Mouse (Mus musculus) inflammation-experienced regulatory T-cells, adult 6 months (primary cell): Measurements from ENCODE around the gene 5730522E02Rik. TPM values are rescaled to one million over a fixed set of nuclear protein-coding genes. Genes with fewer than 3 reads are reported as not detected.

Source experiments
- ATAC-seq: one replicate; pipeline ENCODE4 v1.8.0; 2017
- polyA plus RNA-seq, 3 experiments: library from polyadenylated mRNA; unstranded; fragments of 100-300 nt; shearing (Covaris generic); gene quantifications; one replicate each; pipeline ENCODE4 v1.2.1; 2017

5730522E02Rik gene
- polyA plus RNA-seq, 3 experiments from 2014 or later = not detected

DNA sequence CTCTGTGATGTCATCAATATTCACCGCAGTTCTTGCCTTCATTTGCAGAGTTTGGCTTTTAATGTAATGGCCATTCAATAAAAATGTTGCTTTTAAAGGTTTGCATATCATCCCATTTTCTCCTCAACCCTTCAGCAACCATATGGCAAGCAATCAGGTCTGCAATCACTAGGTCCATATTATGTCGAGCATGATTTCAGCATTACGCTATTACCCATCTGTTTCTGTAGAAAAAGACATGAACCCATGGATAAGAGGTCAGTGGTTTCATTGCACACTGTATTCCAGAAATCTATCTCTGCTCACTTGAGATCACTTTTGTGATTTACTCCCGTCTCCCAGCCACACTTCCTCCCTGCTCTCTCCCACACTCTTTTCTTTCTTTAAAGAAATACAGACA is 213.1 kb downstream of the 5730522E02Rik start:
- no peak for ATAC-seq

DNA sequence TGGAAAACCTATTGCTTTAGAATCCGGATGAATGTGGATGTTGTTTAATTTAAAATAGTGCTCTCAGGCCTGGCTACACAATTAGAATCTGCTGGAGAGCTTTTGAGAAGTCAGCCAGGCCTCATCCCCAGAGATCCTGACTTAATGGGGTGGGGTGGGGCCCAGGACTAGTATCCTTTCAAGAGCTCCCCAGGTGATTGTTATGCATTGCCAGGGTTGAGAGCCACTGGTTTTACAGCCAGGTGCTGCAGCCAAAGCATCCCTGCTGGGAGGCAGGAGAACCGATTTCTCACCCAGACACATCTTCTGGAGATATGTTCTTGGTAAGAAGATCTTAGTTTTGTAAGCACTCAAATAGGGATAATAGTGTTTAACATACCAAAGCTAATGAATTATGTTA is 216.4 kb downstream of the 5730522E02Rik start:
- ATAC-seq = no peak

DNA sequence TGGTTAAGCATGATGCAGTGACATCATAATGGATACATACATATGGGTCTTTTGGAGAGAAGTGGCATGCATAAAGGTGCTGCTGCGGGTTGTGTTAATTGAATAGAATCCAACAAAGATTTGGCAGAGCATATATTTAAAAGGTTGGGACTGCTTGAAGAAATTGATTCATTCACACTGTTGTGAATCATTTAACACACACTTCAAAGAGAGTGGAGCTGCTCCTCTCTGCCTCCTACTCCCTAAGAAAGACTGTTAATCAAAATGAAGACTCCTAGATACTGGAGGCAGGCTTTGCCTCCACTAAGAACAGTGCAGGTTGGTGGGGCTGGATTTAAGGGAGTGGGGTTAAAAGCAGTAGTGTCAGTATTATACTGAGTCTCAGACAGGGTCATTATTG is 218.3 kb downstream of the 5730522E02Rik start:
- no peak for ATAC-seq

DNA sequence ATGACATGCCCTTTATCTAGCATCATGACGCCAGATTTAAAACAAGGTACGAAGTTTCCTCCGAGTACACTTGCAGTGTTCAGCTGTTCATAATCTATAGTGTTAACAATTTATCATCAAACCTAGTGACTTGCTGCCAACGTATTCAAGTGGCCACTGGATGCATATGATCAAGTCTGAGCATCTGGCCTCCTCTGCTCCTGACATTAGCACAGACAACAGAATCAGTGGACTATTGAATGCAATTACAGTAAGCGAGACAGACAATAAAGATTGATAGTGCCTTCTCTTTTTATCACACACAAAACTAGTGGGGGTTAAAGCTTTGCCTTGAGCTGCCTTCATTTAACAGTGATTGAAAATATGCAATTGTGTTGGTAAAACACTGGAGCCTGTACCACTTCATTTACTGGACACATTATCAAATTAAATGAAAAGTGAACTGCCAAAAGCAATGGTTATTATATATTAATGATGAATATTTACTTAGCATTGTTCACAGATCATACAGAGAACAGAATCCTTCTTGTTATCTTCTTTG is 231.8 kb downstream of the 5730522E02Rik start:
- no peak for ATAC-seq

DNA sequence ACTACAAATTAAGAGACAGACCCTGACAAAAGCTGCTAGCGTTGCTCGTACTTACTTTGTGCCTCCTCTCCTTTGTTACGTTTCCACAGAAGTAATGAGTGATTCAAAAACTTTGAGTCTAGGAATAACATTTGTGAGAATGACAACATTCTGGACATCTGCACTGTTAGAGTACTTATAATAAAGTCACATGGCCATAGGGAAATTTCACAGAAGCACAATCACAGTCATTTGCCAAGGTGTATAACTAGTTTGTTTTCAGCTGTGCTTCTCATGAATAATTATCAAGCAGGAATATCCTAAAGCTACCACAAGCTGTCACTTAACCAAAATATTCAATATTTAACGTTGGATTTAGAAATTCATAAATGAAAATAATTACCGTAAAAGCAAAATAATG is 269.1 kb downstream of the 5730522E02Rik start:
- no peak for ATAC-seq

DNA sequence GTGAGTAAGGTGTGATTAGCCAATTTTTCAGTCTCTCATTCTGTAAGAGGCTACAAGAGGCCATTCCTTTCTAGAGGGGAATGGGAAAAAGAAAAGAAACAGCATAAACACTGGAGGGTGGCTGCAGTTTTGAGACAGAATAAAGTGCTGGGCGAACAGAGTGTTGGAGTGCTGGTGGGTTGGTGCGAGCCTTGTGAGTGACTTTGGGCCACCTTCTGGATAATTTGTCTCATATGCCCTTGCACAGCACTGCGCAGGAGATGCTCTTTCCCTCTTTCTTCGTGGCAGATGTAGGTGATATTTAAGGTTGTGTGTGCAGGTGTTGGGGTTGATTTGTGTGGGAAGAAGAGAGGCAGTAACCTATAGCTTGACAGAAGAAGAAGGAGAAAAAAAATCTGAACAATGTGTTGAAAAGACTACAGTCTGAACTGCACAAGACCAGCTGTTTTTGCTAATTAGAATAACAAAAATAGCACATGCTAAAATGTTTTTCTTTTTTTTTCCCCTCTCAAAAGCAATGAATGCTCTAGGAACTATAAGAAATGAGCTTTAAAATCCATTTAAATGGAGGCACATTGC is 269.8 kb downstream of the 5730522E02Rik start:
- no peak for ATAC-seq

DNA sequence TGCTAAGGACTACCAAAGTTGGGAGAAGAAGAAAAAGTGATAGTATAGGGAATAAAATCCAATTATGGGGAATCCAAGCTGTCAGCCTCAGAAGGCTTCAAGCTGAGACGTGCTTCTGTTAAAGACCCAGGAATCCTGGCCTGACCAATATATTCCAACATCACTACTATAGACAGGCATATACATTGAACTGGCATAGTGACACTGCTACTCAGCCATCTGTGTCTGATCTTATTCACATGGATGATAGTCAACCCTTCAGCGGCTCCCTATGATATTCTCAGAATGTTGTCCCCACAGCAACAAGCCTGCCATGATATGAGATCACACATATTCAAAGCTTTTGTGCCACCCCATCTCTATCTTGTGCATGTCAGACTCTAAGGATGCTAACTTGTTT is 284.3 kb downstream of the 5730522E02Rik start:
- no peak for ATAC-seq

DNA sequence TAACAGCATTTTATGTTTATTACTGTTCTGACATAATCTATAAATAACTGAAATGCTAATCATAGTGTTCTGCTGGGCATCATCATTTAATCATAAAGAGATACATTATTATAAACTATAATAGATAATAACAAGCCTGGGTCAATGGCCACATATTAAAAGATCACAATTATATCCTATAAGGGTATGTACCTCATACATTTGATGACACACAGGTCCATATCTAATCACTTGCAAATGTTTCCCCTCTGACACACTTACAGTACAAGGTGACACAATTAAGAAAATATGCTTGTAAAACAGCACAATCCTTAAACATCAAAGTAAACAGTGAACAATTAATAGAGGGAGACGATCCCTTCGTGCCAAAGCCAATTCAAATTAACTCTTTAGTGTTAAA is 308.2 kb downstream of the 5730522E02Rik start:
- ATAC-seq = no peak

DNA sequence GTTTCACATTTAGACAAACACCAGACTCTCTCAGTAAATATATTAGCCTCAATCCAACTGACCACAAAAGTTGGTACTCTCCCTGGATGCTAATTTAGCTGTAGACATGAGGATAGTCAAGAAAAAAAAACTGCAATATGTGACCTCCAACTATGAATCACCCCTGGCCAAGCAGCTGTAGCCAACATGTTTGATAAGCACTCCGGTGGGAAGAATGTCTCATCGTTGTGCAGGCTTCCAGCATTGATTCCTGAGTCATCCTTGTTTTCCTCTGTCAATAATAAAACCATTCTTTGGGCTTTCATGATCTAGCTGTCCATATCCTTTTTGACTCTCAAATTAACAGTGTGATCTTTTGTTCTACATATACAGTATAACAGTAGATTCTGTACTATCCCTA is 308.9 kb downstream of the 5730522E02Rik start:
- no peak for ATAC-seq

DNA sequence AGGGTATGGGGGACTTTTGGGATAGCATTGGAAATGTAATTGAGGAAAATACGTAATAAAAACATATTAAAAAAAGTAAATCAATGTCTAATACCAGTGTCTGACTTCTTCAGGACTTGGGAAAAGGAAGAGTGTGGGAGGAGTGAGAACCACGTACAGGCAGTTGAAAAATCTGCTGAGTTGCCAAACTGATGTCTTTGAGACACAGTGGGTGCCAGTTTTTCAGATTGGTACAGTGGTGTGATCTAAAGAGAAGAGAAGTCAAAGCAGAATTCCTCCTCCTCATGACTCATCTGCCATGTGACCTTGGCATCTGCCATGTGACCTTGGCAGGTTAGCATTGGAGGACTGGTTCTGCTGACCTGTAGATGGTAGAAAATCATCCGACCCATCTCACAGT is 316.7 kb downstream of the 5730522E02Rik start:
- ATAC-seq = no peak

DNA sequence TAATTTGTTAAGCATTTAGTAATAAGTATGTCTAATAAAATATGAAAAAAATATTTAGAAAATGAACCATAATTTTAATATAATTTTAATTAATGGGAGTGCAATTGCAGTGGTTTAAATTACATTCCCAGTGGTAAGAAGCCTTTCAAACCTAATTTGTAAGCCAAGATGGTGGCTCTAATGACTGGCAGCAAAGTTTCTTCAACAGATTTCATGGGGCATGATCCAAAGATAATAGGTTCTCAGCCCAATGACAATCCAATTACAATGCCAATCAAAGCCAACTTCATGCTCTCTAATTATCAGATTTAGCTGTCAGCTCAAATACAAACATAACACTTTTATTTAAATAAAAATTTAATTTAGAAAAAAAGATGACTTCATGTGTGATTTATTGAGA is 337.6 kb downstream of the 5730522E02Rik start:
- no peak for ATAC-seq

DNA sequence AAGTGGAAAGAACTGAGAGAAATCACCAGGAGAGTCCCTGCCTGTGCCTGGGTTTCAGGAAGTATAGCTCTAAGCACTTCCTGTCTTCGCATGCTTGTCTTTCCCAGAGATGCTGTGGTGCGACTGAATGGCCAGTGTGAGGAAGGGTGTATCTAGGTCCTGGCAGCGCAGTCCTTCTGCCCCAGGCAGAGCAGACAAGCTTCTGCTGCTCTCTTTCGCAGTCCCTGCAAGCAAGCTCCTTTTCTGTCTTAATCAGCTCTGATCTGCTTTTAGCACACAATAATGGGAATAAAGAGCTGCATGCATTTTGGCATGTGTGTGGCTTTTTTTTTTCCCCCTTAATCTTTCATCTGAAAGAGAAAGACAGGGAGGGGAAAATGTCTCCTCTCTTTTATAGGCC is 338.2 kb downstream of the 5730522E02Rik start:
- no peak for ATAC-seq

DNA sequence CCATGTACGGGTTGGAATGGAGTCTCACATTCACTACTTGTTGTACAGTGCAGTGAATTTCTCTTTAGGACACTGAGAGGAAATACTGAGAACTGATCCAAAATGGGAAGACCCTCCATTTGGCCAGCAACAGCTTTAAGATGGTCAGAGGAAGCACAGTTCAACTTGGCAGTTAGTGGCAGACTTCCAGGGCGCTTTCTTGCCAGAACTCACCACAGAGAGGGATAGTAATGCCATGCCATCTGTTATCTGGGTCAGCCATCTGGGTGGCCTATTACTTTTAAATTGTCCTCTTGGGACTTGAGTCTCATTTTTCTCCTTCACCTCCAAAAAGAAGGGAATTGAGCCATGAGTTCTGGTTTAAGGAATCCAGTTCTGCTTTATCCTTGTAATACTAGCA is 344.3 kb downstream of the 5730522E02Rik start:
- no peak for ATAC-seq

DNA sequence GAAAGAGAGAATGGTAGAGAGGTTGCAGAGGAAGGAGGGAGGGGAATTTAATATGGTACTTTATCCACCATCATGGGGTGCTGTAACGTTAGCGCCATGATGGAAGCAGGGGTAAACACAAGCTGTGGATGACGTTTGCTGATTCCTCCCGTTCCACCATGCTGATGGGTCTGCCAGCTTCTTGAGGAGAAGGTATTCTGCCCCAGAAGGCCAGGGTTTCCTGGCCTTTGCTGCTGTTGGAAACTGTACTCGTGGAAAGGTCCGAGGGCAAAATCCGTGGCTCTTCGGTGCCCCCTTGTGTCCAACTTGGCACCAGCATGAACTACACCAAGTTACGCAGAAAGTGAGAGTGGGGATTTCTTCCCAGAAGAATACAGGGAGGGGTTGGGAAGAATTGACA is 347.9 kb downstream of the 5730522E02Rik start:
- no peak for ATAC-seq

DNA sequence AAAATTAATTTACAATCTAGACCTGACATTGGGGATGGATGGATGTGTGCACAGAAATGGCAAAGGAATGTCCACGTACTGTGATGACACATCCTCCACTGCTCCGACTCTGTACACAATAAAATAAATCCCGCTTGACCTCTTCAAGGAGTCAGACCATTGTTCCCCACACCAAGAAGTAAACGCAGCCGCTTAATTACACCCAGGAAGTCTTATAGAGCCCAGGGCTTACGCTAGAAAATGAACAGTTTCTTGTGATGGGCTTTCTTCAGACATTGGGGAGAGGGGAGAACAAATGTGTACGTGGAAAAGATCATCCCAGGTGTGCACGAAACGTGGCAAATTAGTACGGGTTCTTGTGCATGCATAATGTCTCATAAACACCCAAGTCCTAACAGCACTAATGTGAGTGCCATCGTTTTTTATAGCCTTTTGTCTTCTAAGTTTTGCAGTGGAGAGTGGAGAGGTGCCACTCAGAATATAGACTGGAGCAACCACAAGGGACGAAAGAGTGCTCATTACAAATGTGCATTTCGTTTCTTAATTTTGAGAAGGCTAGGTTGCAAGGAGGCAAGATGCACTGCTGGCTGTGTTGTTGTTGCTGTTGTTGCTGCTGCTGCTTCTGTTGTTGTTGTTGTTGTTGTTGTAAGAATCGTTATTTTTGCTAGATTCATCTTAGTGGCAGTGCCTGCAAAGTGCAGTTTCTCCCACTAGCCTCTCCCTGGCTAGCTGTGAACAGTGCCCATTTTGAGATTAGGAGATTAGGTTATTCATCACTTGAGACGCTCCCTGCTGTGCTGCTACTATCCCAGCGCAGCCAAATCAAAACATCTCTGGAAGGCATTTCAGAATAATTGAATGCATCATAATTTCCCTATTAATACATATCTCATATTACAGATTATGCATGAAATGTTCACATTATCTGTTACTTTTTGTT is 353.7 kb downstream of the 5730522E02Rik start:
- ATAC-seq = no peak

DNA sequence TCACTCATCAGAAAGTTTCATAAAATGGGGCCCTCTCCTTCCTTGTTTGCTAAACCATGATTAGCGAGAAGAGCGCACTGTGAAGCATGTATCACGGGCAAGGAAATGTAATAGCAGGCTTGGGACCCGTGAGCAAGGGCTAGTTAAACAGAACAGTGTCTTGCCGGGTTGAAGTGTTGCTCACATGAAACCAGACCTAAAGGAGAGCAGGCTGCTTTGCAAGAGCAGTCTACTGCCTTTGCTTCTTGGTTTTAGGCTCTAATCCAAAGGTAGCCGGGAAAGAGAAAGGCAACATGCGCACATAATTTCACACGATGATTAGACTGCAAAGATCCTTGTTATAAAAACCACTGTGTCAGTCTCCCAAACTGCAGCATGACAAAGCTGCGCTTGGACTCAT is 354.8 kb downstream of the 5730522E02Rik start:
- ATAC-seq = no peak

DNA sequence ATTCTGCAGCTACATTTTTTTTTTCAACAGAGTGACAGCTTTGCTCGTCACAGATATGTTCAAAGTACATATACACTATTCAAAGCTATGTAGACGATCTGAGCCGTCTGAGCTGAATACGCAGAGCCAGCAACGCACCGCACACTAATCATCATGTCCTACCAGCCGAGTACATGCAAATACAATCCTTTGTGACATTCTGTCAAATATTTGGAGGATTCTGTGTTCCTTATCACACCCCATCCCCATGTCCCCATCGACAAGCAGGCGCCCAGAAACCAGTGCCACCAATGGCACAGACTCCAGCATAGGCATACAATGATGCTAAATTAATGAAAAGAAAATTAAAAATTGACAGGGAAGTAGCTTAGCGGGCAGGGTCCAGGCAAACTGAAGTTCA is 356.3 kb downstream of the 5730522E02Rik start:
- ATAC-seq = no peak

DNA sequence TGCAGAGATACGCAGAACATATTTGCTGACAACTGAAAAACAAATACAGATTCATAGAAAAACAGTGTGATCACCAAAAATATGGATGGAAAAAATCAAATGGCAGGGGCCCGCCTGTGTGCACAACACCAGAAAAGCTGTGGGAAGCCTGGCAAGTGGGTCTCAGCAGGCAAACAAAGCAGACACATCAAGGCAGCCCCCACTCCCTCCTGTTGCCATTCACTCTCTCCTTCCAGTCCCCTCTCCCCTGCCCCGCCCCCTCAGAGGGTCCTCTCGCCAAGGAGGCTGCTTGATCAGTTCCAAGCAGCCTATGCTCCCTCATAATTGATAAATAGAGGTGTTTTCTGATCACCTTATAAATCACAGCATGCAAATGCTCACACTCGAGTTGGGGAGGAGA is 357.5 kb downstream of the 5730522E02Rik start:
- ATAC-seq = no peak

DNA sequence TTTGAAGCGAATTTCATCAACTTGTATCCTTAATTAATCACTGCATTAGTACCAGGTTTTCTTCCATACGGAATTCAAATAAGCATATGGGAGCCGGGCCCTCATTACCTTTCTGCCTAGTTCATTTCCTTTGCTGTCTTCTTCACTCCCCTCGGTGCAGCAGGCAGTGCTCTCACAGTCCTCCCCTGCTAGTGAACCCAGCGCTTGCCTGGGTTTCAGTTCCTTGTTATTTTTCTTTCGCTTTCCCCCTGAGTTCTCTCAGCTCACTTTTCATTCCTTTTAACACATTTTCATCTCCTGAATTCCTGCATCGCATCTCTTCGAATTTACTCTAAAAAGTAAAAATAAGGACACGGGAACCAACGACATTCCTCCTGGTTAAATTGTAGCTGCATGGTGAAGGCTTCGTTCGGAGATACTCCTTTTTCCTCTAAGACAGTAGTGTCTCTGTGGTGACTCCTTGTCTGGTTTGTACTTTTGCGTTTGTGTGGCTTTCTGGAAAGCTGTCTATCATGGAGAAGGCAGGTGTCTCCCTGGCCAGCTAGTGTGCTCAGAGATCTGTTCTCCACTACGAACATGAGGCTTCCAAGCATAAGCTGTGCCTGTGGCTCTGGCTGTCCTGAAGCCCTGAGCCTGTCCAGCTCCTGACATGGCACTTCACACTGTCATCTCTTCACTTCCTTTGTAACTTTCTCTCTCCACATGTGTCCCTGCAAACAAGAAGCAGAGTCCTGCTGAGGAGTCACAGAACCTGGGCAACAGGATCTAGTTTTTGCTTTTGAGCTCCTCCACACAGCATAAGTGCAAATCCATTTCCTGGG is 361.5 kb downstream of the 5730522E02Rik start:
- ATAC-seq = no peak

DNA sequence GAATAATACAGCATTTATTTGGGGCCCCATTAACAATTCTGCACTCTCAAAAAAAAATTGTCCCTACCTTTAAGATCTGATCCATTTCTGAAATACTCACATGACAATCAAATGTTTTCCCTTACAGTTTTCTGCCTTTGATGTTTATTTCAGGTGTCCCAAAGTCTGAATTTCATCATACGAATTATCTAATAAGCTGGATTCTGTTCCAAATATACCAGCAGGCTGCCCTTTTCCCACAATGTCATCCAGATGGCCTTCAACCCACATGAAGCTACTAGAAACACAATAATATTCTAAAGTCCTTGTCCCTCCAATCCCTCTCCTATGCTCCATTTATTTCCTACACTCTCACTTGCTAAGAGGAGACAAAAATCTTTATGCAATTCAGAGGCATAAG is 372.1 kb downstream of the 5730522E02Rik start:
- ATAC-seq = no peak

DNA sequence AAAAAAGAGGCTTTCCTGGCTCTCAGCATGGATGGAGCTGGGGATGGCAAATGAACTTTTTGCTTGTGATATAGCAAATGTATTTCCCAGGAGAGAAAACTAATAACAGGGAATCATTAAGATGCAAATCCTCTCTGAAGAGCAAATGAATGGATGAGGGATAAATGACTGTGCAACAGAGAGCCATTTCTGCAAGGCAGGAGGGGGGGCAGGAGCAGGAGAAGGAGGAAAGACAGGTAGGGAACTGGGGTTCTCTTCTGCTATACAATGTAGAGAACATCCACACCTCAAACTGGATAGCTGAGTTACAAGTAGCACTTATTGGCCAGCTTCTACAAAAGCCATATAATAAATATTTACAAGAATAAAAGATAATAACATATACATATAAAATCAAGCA is 390.8 kb downstream of the 5730522E02Rik start:
- no peak for ATAC-seq

DNA sequence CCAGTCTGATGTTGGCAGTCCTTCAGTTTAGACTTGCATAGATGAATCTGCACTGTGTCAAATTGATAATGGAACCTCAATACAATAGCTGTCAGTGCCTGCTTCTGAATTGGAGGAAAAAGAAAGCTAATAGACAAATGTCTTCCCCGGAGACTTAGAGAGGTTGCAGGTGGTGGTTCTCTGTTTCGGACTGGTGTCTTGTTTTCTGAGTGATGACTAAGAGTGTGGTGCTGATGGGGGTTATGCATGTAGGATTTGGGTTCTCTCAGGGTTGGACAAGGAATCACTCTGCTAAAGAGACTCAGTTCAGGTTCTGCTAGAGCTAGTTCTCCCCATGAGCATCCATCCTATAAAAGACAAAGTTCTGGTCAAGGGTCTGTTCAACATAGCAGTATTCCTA is 397.1 kb downstream of the 5730522E02Rik start:
- no peak for ATAC-seq

DNA sequence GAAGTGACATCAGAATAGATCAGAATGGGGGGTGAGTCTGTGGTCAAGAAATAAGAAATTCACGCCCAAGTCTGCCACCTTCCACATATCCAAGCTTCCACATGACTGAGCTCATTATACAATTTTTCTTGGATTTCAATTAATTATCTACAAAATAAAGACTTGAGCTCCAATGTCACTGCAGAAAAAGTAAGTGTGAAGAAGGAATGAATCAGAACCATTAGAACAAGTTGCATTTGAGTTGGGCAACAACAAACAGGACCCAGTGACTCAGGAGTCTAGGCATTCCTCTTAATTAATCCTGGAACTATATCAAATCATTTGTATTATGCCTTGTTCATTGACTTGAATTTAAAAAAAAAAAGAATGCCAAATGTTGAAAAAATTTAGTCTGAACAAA is 422.9 kb downstream of the 5730522E02Rik start:
- no peak for ATAC-seq
